Mouse (Mus musculus) heart, embryonic 13.5 days (tissue): ENCODE data around the gene Lrrc8b. TPM values are rescaled to one million over a fixed set of nuclear protein-coding genes. Genes with fewer than 3 reads are reported as not detected.

Source experiments
- ATAC-seq: fragments of 200-750 bp; cut with Nextera tagmentation; 2 replicates; pipeline ENCODE4 v1.8.0; 2017; ENCODE audit warnings: moderate TSS enrichment; ENCODE audit not compliant: insufficient number of reproducible peaks, low FRiP score, low TSS enrichment; ENCODE audit errors: extremely low read depth
- H3K27ac ChIP-seq: fragments of 300-500 bp; sonication (generic); replicated peaks from 2 replicates; pipeline ENCODE4 v1.5.1; 2015; ENCODE audit warnings: moderate library complexity, mild to moderate bottlenecking, inconsistent platforms
- H3K27me3 ChIP-seq: fragments of 300-500 bp; sonication (generic); replicated peaks from 2 replicates; pipeline ENCODE4 v1.6.1; 2015; ENCODE audit warnings: mild to moderate bottlenecking, inconsistent platforms
- H3K36me3 ChIP-seq: fragments of 300-500 bp; sonication (generic); 2 replicates; pipeline ENCODE4 v1.6.1; 2015; ENCODE audit warnings: mild to moderate bottlenecking, inconsistent platforms
- H3K4me1 ChIP-seq: fragments of 300-500 bp; sonication (generic); 2 replicates; pipeline ENCODE4 v1.6.1; 2015; ENCODE audit warnings: inconsistent platforms
- H3K4me2 ChIP-seq: fragments of 300-500 bp; sonication (generic); 2 replicates; pipeline ENCODE4 v1.6.1; 2015; ENCODE audit warnings: inconsistent platforms, mild to moderate bottlenecking, moderate library complexity
- H3K4me3 ChIP-seq: fragments of 300-500 bp; sonication (generic); 2 replicates; pipeline ENCODE4 v1.5.1; 2015; ENCODE audit warnings: moderate library complexity, mild to moderate bottlenecking, inconsistent platforms
- H3K9ac ChIP-seq: fragments of 300-500 bp; sonication (generic); 2 replicates; pipeline ENCODE4 v1.6.1; 2015; ENCODE audit warnings: inconsistent platforms, mild to moderate bottlenecking, moderate library complexity
- H3K9me3 ChIP-seq: fragments of 300-500 bp; sonication (generic); 2 replicates; pipeline ENCODE4 v1.6.1; 2016; ENCODE audit warnings: inconsistent platforms
- WGBS: fragments of 180-500 bp; shearing (Covaris S2); methylation state at CpG from one replicate; pipeline ENCODE4 v1.1.7; 2015; ENCODE audit warnings: mixed read lengths; 5-methylcytosine and 5-hydroxymethylcytosine counted together
- polyA plus RNA-seq: library from polyadenylated mRNA; unstranded; fragments of >200 nt; fragmentation: Nextera tagmentation; extraction: Ambion mirVana; gene quantifications from 2 replicates; pipeline ENCODE4 v1.2.1, GENCODE M21; 2015

The Lrrc8b gene
- polyA plus RNA-seq, 1 experiment from 2014 or later = 3.8 TPM

DNA sequence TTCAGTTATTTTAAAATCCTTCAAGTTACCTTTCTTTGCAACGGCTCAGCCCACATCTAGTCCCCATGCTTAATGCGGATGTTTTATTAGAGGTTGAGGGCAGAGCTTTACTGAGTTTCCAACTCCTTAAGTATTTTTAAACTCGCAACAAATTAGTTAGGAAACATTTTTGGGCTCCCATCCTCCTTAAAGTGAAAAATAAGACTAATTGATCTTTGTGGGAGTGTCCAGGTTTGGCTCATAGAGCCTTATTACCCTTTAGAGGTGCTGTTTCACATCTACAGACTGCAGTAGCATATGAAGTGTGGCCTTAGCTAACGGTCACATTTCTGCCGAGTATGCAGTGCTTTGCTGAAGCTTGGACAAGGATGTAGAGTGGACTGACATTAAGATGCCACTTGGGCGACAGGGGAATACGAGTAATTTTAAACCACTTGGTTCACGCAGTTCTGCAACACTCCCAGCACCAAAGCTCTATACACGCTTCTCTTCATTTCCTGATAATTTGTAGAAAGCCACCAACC lies 104.9 kb downstream of the Lrrc8b start:
- Histone ChIP-seq H3K27me3 (no peaks in the 10 kb centered on the region), H3K9ac (peak overlapping the region; percentile 97), H3K9me3 (no peaks in the 10 kb centered on the region), H3K4me3 (peak overlapping the region; percentile 92), H3K4me2 (peak overlapping the region; percentile 88), H3K27ac (peak overlapping the region; percentile 98), H3K4me1 (peaks cover 75% of the 10 kb centered on the region), H3K36me3 (peaks cover 13% of the 10 kb centered on the region)
- 26% methylated on average over 9 of the region's 9 CpGs for WGBS
- ATAC-seq = no peak

DNA sequence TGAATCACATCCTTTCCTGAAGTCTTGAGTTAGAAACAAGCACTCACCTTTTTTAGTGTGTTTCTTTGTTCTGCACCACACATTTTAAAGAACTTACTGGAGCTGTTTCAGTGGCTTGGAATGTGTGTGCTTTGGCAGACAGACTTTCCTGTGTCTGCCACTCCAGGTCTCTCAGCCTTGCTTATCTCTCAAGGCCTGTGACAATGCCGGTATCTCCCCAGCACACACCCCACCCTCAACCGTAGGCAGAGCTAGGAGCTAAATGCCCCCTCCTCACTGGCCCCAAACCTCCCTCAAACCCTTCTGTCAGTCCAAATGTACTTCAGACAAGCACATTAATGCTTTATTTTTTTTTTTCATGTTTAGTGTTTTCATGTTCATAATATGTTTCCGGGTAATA lies 107.9 kb downstream of the Lrrc8b start:
- 18% methylated on average over 3 of the region's 3 CpGs for WGBS
- Histone ChIP-seq H3K9me3 (no peaks in the 10 kb centered on the region), H3K4me1 (peaks cover 84% of the 10 kb centered on the region), H3K4me3 (peak overlapping the region; percentile 29), H3K9ac (peak overlapping the region; percentile 68), H3K36me3 (peaks cover 15% of the 10 kb centered on the region), H3K4me2 (peak overlapping the region; percentile 88), H3K27ac (peak overlapping the region; percentile 89), H3K27me3 (no peaks in the 10 kb centered on the region)
- no peak for ATAC-seq

DNA sequence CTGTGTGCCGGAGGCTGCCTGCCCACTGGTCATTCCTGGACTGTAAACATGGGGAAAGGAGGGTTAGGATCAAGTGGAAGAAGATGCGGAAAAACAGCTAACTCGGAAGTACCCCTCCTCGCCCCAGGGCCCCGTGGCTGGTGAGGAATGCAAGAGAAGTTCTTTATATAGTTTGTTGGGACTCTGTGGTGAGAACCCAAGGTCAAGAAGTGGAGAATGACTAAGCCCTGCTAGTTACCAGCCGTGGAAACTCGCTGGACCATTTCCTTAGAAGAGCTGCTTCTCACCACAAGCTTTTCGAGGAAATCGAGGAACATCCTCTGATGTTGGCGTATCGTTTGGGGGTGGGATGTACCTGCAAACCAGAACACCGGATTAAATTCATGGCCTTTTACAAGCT lies 109.4 kb downstream of the Lrrc8b start:
- Histone ChIP-seq H3K9ac (0 out of 2 replicates have a peak overlapping the region, but pooled peaks have one; percentile 56), H3K4me2 (peak overlapping the region; percentile 30), H3K36me3 (peaks cover 15% of the 10 kb centered on the region), H3K4me3 (no peak overlapping the region), H3K9me3 (no peaks in the 10 kb centered on the region), H3K27ac (peak overlapping the region; percentile 89), H3K27me3 (no peaks in the 10 kb centered on the region), H3K4me1 (peaks cover 97% of the 10 kb centered on the region)
- WGBS = 64% methylated on average over 12 of the region's 12 CpGs
- ATAC-seq = no peak

DNA sequence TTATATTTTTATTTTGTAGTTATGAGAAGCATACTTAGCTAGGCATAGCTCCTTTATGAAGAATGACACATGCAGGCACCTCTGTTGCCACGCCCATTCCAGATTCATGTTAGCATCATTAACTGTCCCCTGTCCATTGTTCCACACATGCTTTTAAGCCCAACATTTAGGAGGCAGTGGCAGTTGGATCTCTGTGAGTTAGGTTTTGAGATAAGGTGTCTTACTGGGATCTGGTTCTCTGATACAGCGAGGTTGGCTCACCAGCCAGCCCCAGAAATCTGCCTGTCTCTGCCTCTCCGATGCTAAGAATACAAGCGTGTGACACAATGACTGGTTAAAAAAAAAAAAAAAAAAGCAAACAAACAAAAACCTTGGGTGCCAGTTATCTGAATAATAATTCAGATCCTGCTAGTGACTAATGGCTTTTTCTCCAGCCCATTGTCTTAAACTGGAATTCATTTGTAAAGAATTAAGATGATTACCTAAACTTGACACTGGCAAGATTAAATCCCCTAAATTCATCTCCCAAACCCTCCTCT lies 110.6 kb downstream of the Lrrc8b start:
- Histone ChIP-seq H3K36me3 (peaks cover 15% of the 10 kb centered on the region), H3K4me2 (no peak overlapping the region), H3K27me3 (no peaks in the 10 kb centered on the region), H3K4me1 (peaks cover 99% of the 10 kb centered on the region), H3K27ac (peak overlapping the region; percentile 85), H3K9me3 (no peaks in the 10 kb centered on the region), H3K4me3 (no peak overlapping the region), H3K9ac (no peak overlapping the region)
- 68% methylated on average over 4 of the region's 4 CpGs for WGBS
- ATAC-seq = no peak

DNA sequence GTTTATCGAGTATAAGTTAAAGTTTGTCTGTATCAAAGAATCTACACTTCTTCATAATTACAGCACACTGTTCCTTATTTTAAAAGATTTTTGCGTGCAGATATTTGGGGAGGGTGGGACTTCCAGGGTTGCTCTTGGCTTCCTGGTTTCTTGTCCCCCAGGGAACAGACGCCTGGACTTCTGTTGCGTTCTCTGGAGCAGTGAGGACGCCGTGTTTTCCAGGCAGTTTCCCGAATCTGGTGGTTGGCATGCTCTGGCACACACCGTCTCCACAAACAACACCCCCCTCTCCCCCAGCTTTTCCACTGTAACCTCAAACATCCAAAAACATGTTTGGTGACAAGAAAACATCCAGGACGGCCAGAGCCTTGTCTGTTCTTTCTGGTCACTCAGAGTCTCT lies 111.2 kb downstream of the Lrrc8b start:
- Histone ChIP-seq H3K4me3 (no peak overlapping the region), H3K9ac (no peak overlapping the region), H3K36me3 (peaks cover 18% of the 10 kb centered on the region), H3K27ac (peak overlapping the region; percentile 85), H3K9me3 (no peaks in the 10 kb centered on the region), H3K27me3 (no peaks in the 10 kb centered on the region), H3K4me1 (peaks cover 97% of the 10 kb centered on the region), H3K4me2 (0 out of 2 replicates have a peak overlapping the region, but pooled peaks have one; percentile 64)
- ATAC-seq = no peak
- WGBS = 74% methylated on average over 9 of the region's 9 CpGs

DNA sequence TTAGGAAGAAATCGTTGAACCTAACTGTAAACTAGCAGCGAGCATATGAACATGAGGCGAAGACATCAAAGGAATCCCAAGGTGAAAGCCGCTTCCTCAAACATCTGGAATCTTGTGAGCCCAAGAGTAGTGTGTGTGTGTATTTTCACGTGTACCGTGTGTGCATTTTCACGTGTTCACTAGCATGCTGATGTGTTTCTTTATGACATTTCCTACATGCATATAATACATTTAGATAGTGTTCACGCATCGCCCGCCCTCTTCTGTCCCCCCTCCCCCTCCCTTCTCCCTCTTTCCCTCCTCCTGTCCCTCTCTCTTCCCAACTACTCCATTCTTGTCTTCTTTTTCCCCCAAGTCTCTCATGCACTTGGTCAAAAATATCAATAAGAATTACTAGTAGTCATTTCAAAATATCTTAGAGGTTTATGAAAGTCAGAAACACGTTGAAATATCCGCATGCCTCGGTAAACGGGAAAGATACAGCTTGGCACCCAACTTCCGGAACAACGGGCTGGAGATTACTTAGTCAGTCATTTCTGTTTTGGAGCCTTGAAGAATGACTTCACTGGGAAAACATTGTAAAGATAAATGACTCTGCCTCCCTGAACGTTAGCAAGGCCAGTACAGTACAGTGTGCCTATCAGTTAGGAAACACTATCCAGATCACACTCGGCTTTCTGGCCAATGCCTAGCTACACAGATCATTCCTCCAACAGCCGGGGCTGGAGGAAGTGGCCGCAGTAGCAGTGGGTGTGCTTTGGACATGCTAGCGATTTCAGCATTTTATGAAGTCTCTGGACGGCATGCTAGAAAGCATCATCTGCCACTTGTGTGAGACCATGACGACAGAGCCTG lies 112.1 kb downstream of the Lrrc8b start:
- H3K27me3 ChIP-seq = no peaks in the 10 kb centered on the region
- 42% methylated on average over 23 of the region's 23 CpGs for whole genome bisulfite sequencing
- peaks cover 87% of the 10 kb centered on the region for H3K4me1 ChIP-seq
- peak; percentile 71; the same call in 1 of the 2 replicates for ATAC-seq
- no peaks in the 10 kb centered on the region for H3K9me3 ChIP-seq
- peaks cover 25% of the 10 kb centered on the region for H3K36me3 ChIP-seq
- H3K4me2 ChIP-seq = peak overlapping the region; percentile 64
- peak overlapping the region; percentile 47; the same call in 1 of the 2 replicates for H3K9ac ChIP-seq
- peak overlapping the region; percentile 31 for H3K4me3 ChIP-seq
- H3K27ac ChIP-seq = peak overlapping the region; percentile 85

DNA sequence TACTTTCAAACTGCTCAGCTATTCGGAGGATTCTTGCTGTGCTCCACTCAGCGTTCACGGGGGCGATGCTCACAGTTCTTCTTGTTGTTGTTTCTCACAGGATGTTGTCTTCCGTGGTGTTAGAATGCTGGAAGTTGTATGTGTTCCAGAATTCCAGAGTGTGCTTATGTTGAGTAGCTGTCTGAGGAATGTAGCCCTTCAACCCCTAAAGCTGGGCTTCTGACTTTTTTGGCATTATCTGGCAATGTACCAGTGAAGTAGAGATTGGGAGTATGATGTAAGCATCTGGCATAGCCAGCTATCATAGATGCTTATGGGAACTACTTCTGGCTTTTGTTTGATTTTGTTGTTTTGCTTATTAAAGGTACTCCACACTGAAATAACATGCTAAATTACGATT lies 115.0 kb downstream of the Lrrc8b start:
- Histone ChIP-seq H3K9ac (no peak overlapping the region), H3K27me3 (no peaks in the 10 kb centered on the region), H3K4me2 (no peak overlapping the region), H3K27ac (peak overlapping the region; percentile 58; the same call in 1 of the 2 replicates), H3K9me3 (no peaks in the 10 kb centered on the region), H3K4me1 (peaks cover 58% of the 10 kb centered on the region), H3K36me3 (peaks cover 26% of the 10 kb centered on the region), H3K4me3 (no peak overlapping the region)
- WGBS = 66% methylated on average over 6 of the region's 6 CpGs
- no peak for ATAC-seq

DNA sequence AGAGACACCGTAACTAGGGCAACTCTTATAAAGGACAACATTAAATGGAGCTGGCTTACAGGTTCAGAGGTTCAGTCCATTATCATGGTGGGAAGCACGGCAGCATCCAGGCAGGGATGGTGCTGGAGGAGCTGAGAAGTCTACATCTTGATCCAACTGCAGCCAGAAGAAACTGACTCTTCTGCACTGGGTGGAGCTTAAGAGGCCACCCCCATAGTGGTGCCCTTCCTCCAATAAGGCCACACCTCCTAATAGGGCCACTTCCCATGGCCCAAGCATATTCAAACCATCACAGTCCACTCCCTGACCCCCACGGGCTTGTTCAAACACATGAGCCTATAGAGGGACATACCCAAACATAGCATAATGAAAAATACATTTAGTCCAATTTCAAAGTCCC lies 119.6 kb downstream of the Lrrc8b start:
- no peaks in the 10 kb centered on the region for H3K27me3 ChIP-seq
- no peak overlapping the region for H3K4me2 ChIP-seq
- H3K9me3 ChIP-seq = no peaks in the 10 kb centered on the region
- no peak overlapping the region for H3K4me3 ChIP-seq
- no peak for ATAC-seq
- H3K27ac ChIP-seq = no peak overlapping the region
- 92% methylated on average over 3 of the region's 3 CpGs for WGBS
- H3K36me3 ChIP-seq = peaks cover 65% of the 10 kb centered on the region
- H3K4me1 ChIP-seq = peaks cover 13% of the 10 kb centered on the region
- no peak overlapping the region for H3K9ac ChIP-seq

DNA sequence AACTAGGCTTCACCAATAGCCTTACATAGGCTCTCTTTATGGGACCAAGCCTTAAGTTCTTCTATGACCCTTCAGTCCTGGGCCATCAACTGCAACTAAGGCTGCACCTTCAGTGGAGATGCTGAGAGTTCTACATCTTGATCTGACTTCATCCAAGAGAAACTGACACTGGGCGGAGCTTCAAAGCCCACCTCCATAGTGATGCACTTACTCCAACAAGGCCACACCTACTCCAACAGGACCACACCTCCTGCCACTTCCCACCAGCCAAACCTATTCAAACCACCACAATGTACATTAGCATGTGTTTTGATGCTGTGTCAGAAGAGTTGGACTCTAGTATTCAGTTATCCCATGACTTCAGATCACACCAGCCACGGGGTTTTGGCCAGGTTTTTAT lies 120.6 kb downstream of the Lrrc8b start:
- Histone ChIP-seq H3K27me3 (no peaks in the 10 kb centered on the region), H3K9ac (no peak overlapping the region), H3K4me2 (no peak overlapping the region), H3K4me1 (peaks cover 3% of the 10 kb centered on the region), H3K27ac (no peak overlapping the region), H3K36me3 (peaks cover 75% of the 10 kb centered on the region), H3K4me3 (no peak overlapping the region), H3K9me3 (no peaks in the 10 kb centered on the region)
- WGBS = 91% methylated on average over 2 of the region's 2 CpGs
- no peak for ATAC-seq

DNA sequence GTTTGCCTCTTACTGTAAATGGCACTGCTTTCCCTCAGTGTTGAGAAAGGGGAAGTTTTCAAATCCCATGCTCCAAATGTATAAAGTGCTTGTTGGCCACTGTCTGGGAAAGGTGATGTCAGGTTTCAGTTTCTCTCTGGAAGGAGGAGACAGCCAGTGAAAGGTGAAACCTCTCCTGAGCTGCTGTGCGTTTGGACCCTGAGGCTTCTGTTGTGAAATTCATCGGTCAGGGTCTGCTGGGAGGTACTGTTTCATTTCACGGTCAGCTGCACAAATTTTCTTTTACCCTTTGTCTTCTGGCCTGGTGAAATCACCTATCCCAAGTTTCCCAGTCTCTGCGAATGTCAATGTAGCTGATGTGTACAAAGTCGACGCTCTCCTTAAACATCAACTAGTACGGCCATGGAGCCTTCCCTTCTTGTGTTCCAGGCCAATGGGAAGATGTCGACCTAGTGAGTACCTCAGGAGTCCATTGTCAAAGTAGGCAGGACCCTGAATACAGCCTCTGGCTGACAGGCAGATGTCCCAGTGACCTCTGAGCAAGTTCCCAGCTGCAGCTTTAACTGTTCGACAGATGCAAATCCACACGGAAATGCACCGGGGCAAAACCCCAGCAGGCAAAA lies 121.6 kb downstream of the Lrrc8b start:
- H3K27me3 ChIP-seq = no peaks in the 10 kb centered on the region
- H3K4me2 ChIP-seq = no peak overlapping the region
- no peak for ATAC-seq
- no peaks in the 10 kb centered on the region for H3K4me1 ChIP-seq
- H3K36me3 ChIP-seq = peaks cover 73% of the 10 kb centered on the region
- no peak overlapping the region for H3K27ac ChIP-seq
- no peak overlapping the region for H3K9ac ChIP-seq
- 90% methylated on average over 11 of the region's 11 CpGs for WGBS
- H3K4me3 ChIP-seq = no peak overlapping the region
- no peaks in the 10 kb centered on the region for H3K9me3 ChIP-seq
